Mouse (Mus musculus) heart, adult 18-20 months (tissue): ENCODE measurements around the gene Usp53. TPM values are rescaled to one million over a fixed set of nuclear protein-coding genes. Genes with fewer than 3 reads are reported as not detected.
"Not testable (repeated sequence)": the region's sequence is repeated elsewhere in the genome, so short reads cannot be mapped to it uniquely, and the experiment has no call there.

Source experiments
- DNase-seq, 2 experiments: peaks; one replicate each; pipeline ENCODE4 v3.0.0; 2021 to 2022; ENCODE audit warnings: mixed read lengths in 1 of 2
- total RNA-seq, 2 experiments: library from RNA; stranded (reverse); gene quantifications; 2 replicates each; pipeline ENCODE4 v1.2.3; 2021

The Usp53 gene
- total RNA-seq, 2 experiments from 2014 or later: 8.7 to 12.4 TPM

GRCm38 (mm10) chr3:122943387-122943890 is 40.9 kb downstream of the Usp53 start:
- no peak for DNase-seq

GRCm38 (mm10) chr3:122939215-122939614 is 45.1 kb downstream of the Usp53 start:
- peak; percentile 61 to 83 for DNase-seq

- not testable (repeated sequence) for DNase-seq
Observed at GRCm38 (mm10) chr3:122937176-122937575, 47.1 kb downstream of the Usp53 start.

GRCm38 (mm10) chr3:122932466-122932865 is 51.8 kb downstream of the Usp53 start:
- no peak for DNase-seq

GRCm38 (mm10) chr3:122929723-122930122 is 54.6 kb downstream of the Usp53 start:
- DNase-seq: no peak

GRCm38 (mm10) chr3:122924009-122924914 is 60.0 kb downstream of the Usp53 start, which contains the start of gene 1810037I17Rik:
Gene 1810037I17Rik, plus strand, starts transcription at chr3:122924203.
- peak; percentile 97 for DNase-seq

- DNase-seq: no peak
Observed at GRCm38 (mm10) chr3:122923147-122923546, 61.2 kb downstream of the Usp53 start.

- no peak for DNase-seq
Observed at GRCm38 (mm10) chr3:122921676-122922527, 62.4 kb downstream of the Usp53 start.

GRCm38 (mm10) chr3:122920572-122921435 is 63.5 kb downstream of the Usp53 start:
- no peak for DNase-seq

- no peak for DNase-seq
Observed at GRCm38 (mm10) chr3:122919260-122919659, 65.0 kb downstream of the Usp53 start, which contains the start of gene Gm10959. Gene Gm10959, minus strand, starts transcription at chr3:122919360.

- DNase-seq: no peak
Observed at GRCm38 (mm10) chr3:122918672-122919071, 65.6 kb downstream of the Usp53 start.

GRCm38 (mm10) chr3:122916191-122916680 is 68.1 kb downstream of the Usp53 start:
- DNase-seq: no peak

- DNase-seq: no peak
Observed at GRCm38 (mm10) chr3:122915493-122915892, 68.8 kb downstream of the Usp53 start.

- DNase-seq: no peak
Observed at GRCm38 (mm10) chr3:122907841-122908240, 76.5 kb downstream of the Usp53 start.

GRCm38 (mm10) chr3:122903746-122904433 is 80.4 kb downstream of the Usp53 start:
- peak in 1 of 2 experiments; percentile 68 for DNase-seq

GRCm38 (mm10) chr3:122898254-122898653 is 86.1 kb downstream of the Usp53 start:
- no peak for DNase-seq

- no peak for DNase-seq
Observed at GRCm38 (mm10) chr3:122895189-122895731, 89.0 kb downstream of the Usp53 start.

GRCm38 (mm10) chr3:122894772-122895171 is 89.5 kb downstream of the Usp53 start, which contains the start of gene Fabp2:
Gene Fabp2, plus strand, starts transcription at chr3:122895072.
- DNase-seq: no peak

- DNase-seq: peak in 1 of 2 experiments; percentile 7
Observed at GRCm38 (mm10) chr3:122888371-122888819, 95.9 kb downstream of the Usp53 start.
